In the genomic region with DNA sequence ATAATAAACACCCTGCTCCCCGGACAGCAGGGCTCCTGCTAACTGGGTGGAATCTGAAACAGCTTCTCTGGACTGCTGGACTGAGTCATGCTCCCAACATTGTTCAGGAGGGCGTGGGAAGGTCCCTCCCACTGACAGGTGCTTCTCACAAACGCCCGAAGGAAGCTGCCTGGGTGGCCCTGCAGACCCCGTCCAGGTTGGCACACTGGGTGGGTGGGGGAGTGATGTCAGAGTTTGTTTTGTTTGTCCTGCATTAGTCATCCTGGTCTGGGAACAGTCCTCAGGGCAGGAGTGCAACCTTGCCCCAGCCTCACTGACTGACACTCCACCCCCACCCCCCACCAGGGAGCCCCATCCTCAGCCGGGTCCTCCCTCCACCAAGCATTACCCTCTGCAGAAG, we compare ENCODE assay signal across 13 mouse cellular contexts.
DNase-seq lines count a peak whose midpoint lies in the region; ATAC-seq and TF ChIP-seq lines count a peak whose summit lies in the region.
"Had no signal": no experiment of that assay in that cellular context is flagged by ENCODE, and none has a peak within 500 bp of the region (broad histone marks: within the 10 kb centered on the region; RNA-seq: fewer than 3 reads in every experiment).

No protein-coding gene starts in this region.

- H3K4me2 ChIP-seq in heart, embryonic 12.5 days = no peak overlapping the region
- no peak overlapping the region for H3K4me2 ChIP-seq in lung, postnatal 0 days (replicated peaks; ENCODE audit: low read depth, low read length)
- no peak overlapping the region for H3K4me2 ChIP-seq in stomach, embryonic 14.5 days (replicated peaks; ENCODE audit: low read depth, low read length)
- H3K4me2 ChIP-seq: midbrain, embryonic 12.5 days had no signal

- ATAC-seq in heart, embryonic 12.5 days (ENCODE audit: insufficient number of reproducible peaks, low FRiP score) = no peak
- ATAC-seq in lung, postnatal 0 days = peak; percentile 62
- peak; percentile 66 for ATAC-seq in stomach, embryonic 14.5 days (ENCODE audit: insufficient number of reproducible peaks, insufficient read depth, low FRiP score, low read depth)
- ATAC-seq: hindbrain, postnatal 0 days had no signal

- TF ChIP-seq CTCF in lung, postnatal 0 days (IDR thresholded peaks at IDR 0.05) = no peak

- peak overlapping the region; percentile 38 for H3K27ac ChIP-seq in heart, embryonic 12.5 days (ENCODE audit: poor library complexity, severe bottlenecking)
- no peak overlapping the region for H3K27ac ChIP-seq in lung, postnatal 0 days (ENCODE audit: low read length)
- H3K27ac ChIP-seq in stomach, embryonic 14.5 days (ENCODE audit: low read length) = no peak overlapping the region
- H3K27ac ChIP-seq: hindbrain, postnatal 0 days; layer of hippocampus, adult 2 months; midbrain, embryonic 12.5 days had no signal

- peaks cover 52% of the 10 kb centered on the region for H3K4me1 ChIP-seq in heart, embryonic 12.5 days (replicated peaks)
- no peaks in the 10 kb centered on the region for H3K4me1 ChIP-seq in lung, postnatal 0 days (ENCODE audit: insufficient read depth, low read depth, low read length)
- H3K4me1 ChIP-seq in stomach, embryonic 14.5 days (ENCODE audit: control insufficient read depth, insufficient read depth, low read length) = no peaks in the 10 kb centered on the region
- H3K4me1 ChIP-seq: midbrain, embryonic 12.5 days had no signal

- DNase-seq in heart, adult 18-20 months = no peak
- peak; percentile 45 for DNase-seq in lung, postnatal 0 days (ENCODE audit: low spot score)
- no peak for DNase-seq in lung, postnatal 25 days (ENCODE audit: low spot score)
- peak; percentile 13 for DNase-seq in NIH3T3 (ENCODE audit: low read depth)
- DNase-seq in gastrocnemius, postnatal 4 days (ENCODE audit: low spot score in 2 of 2) = no peak
- DNase-seq in adrenal gland, adult 8-10 months = no peak
- DNase-seq: cerebellum, adult 8-10 months; lung, postnatal 36 days had no signal

- 37% methylated on average over 6 of the region's 6 CpGs for WGBS in heart, embryonic 12.5 days
- 24% methylated on average over 6 of the region's 6 CpGs for WGBS in lung, postnatal 0 days
- WGBS in stomach, embryonic 14.5 days = 34% methylated on average over 6 of the region's 6 CpGs

- no peaks in the 10 kb centered on the region for H3K27me3 ChIP-seq in heart, embryonic 12.5 days (replicated peaks)
- H3K27me3 ChIP-seq in lung, postnatal 0 days (replicated peaks; ENCODE audit: insufficient read depth, low read length) = no peaks in the 10 kb centered on the region
- H3K27me3 ChIP-seq in stomach, embryonic 14.5 days (ENCODE audit: control insufficient read depth, insufficient read depth, low read length) = no peaks in the 10 kb centered on the region
- H3K27me3 ChIP-seq: midbrain, embryonic 12.5 days had no signal

- no peak overlapping the region for H3K9ac ChIP-seq in heart, embryonic 12.5 days
- no peak overlapping the region for H3K9ac ChIP-seq in lung, postnatal 0 days (replicated peaks; ENCODE audit: low read depth)
- H3K9ac ChIP-seq in stomach, embryonic 14.5 days (replicated peaks; ENCODE audit: low read depth, low read length) = no peak overlapping the region
- H3K9ac ChIP-seq: midbrain, embryonic 12.5 days had no signal

- TF ChIP-seq EP300 in lung, postnatal 0 days (IDR thresholded peaks at IDR 0.05) = no peak

- H3K9me3 ChIP-seq in heart, embryonic 12.5 days (replicated peaks) = no peaks in the 10 kb centered on the region
- H3K9me3 ChIP-seq in lung, postnatal 0 days (ENCODE audit: low read length) = no peaks in the 10 kb centered on the region
- no peaks in the 10 kb centered on the region for H3K9me3 ChIP-seq in stomach, embryonic 14.5 days (ENCODE audit: control insufficient read depth, low read depth, low read length)
- H3K9me3 ChIP-seq: midbrain, embryonic 12.5 days had no signal

- no peak overlapping the region for H3K4me3 ChIP-seq in heart, embryonic 12.5 days
- no peak overlapping the region for H3K4me3 ChIP-seq in lung, postnatal 0 days (ENCODE audit: low read depth, low read length)
- H3K4me3 ChIP-seq in stomach, embryonic 14.5 days (ENCODE audit: low read depth, low read length) = no peak overlapping the region
- H3K4me3 ChIP-seq: layer of hippocampus, adult 2 months; midbrain, embryonic 12.5 days had no signal

- H3K36me3 ChIP-seq in heart, embryonic 12.5 days = no peaks in the 10 kb centered on the region
- H3K36me3 ChIP-seq in lung, postnatal 0 days (ENCODE audit: insufficient read depth, low read length) = no peaks in the 10 kb centered on the region
- no peaks in the 10 kb centered on the region for H3K36me3 ChIP-seq in stomach, embryonic 14.5 days (ENCODE audit: control insufficient read depth, insufficient read depth, low read length)
- H3K36me3 ChIP-seq: midbrain, embryonic 12.5 days had no signal

Comparison
In these comparisons a context has a peak if more than half of its experiments do, and no peak if none do; other contexts are left out.
1. DNase-seq: peak in lung, postnatal 0 days (single experiment) and NIH3T3 (single experiment); none in heart, adult 18-20 months (0 of 2), lung, postnatal 25 days (single experiment), gastrocnemius, postnatal 4 days (0 of 2) and adrenal gland, adult 8-10 months (single experiment).